Mouse (Mus musculus): ENCODE data around the gene Caap1.
A peak's percentile ranks its signal among the peaks of the same experiment; 100 is the strongest.

The Caap1 gene

DNA sequence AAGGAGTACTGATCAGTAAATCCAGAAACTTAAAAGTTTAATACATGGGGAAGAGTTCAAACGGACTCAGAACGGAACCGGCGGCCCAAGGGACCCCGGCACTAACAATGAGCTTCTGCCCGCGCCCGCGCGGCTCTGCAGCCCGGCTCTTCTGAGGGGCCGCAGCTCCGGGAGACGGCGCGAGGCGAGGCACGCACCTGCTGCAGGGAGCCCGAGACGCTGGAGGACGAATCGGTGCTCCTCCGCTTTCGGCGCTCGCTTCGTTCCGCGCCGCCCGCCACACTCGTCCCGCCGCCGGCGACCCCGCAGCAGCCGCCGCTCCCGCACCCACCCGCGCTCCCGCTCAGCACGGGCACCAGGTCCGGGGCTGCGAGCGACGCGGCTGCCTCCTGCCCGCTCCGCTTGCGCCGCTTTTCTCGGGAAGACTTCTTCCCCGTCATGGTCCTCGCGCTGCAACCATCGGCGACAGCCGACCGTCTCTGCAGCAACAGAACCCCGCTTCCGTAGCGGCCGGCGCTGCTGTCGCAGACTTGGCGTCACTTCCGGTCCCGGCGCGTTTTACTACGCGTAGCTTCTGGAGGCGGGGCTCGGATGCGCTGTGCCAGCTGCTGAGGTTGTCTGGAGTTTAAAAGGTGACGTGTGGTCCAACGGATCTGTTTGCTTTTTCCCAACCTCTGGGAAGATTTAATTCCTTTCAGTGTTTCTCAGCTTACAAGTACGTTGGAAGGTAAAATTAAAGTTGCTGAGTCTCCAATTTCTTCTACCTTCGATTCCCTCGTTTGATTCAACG, at the start of gene Caap1, which contains the start of gene Gm10306:
Gene Caap1 (minus strand): TSS at position 532 of the 790 bp plus-strand sequence.
Gene Gm10306 (plus strand): TSS at position 282 of the 790 bp plus-strand sequence.
- peak; percentile 97 for DNase-seq

DNA sequence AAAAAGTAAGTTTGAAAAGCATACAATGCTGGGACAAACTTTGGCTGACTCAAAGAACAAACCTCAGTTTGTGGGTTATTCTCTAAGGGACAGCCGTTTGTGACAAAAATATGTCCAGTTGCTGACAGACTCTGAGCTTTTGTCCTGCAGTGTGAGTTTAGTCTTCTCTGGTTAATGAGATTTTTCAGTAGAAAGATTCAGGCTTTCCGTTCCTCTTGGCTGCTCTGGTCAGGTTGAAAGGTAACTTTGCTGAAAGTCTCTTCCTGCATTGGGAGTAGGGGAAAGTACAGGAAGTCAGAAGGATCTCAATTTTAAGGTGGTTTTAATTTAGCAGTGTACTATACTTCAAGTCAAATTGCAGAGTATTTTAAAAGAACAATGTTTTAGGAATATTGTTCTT, 49.0 kb upstream of the Caap1 start:
- DNase-seq = no peak

DNA sequence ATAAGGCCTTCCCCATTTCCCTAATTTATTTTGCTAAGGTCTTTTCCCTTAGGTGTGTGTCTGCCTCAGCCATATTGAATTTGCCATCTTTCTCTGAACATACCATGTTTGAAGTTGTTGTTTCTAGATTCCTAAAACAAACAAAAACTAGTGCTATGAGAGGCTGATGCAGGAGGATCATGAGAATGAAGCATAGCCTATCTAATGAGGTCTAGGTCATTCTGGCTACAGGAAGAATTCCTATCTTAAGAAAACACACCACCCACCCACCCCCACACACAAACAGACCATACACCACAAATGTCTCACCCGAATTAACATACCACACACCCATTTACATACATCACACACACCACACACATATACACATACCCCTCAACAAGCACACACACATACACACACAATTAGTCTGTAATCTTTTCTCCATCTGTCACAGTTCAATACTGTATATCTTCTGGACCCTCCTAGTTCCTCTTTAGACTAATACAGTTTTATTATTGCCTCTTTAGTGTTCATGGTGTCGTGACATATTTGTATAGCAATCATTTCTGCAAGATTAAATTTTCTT, 47.9 kb upstream of the Caap1 start:
- DNase-seq = no peak

DNA sequence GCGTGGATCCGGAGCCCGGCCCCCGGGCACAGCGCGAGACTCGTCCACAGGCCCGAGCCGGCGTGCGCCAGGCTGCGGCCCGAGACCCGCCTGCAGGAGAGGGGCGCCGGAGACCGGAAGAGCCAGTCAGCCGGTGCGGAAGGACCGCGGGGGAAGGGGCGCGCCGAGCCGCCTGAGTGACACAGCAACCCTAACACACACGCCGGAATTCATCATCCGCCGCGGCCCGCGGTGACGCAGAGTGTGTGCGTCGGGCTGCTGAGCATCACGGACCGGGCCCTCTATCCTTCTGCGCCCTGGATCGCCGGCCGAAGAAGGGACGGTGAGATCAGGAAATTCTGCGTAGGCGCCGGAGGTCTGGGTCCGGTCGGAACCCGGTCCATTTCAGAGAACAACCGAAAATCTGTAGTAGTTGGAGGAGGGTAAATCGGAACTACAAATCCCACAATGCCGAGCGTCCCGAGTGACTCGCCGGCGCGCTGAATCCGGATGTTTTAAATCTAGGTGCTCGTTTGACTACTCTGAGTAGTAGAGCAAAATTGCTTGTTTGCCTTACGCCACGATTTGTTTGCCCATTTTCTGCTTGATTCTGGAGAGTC, 46.5 kb upstream of the Caap1 start, which contains the start of gene Plaa:
Gene Plaa (minus strand): TSS at position 214 of the 599 bp plus-strand sequence.
- peak; percentile 92 for DNase-seq

DNA sequence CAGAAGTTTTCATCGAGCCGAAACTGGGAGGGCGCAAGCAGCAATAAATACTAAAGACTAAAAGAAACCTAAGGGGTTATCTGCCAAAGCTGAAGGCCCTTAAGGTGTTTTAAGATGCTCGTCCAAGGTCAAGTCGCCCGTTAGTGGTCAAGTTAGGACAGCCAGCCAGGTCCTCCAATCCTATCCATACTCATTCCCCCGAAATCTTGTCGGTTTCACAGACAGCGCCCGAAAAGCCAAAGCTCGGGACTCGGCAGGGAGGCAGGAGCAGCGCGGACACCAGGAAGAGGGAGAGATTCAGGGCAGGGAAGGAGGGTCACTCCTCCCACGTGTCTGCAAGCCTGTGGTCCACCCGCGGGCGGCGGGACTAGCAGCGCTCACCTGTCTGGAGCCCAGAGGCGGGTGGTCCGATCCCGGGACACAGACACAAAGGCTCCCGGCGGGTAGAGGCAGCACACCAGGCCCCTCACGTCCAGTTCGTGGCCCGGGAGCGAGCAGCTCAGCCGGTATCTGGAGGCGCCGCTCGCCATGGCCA, 46.0 kb upstream of the Caap1 start:
- no peak for DNase-seq

DNA sequence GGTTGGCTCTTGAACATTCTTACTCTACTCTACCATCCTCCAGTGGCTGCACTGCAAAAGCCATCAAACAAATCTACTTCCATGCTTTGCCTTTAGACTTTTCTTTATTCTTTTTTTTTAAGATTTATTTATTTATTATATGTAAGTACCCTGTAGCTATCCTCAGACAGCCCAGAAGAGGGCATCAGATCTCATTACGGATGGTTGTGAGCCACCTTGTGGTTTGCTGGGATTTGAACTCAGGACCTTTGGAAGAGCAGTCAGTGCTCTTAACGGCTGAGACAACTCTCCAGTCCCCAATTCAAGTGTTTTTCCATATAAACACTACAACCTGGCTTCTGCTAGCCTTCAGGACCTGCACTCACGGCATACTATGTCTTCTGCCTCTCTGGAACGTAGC, 44.8 kb upstream of the Caap1 start:
- no peak for DNase-seq

DNA sequence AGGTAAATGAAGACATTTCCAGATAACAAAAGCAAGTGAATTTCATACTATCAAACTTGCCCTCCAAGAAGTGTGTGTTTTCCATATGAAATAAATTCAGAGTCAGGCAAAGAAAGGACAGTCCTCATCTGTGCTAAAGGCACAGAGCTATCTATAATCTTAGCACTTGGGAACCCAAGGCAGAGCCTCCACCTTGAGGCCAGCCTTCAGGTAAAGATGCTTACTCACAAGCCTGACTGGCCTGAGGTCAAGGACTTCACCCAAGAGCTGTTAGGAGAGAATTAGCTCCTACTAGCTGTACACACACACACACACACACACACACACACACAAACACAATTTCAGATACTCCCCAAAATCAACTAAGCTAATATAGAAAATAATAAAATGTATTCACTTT, 36.1 kb upstream of the Caap1 start:
- no peak for DNase-seq

DNA sequence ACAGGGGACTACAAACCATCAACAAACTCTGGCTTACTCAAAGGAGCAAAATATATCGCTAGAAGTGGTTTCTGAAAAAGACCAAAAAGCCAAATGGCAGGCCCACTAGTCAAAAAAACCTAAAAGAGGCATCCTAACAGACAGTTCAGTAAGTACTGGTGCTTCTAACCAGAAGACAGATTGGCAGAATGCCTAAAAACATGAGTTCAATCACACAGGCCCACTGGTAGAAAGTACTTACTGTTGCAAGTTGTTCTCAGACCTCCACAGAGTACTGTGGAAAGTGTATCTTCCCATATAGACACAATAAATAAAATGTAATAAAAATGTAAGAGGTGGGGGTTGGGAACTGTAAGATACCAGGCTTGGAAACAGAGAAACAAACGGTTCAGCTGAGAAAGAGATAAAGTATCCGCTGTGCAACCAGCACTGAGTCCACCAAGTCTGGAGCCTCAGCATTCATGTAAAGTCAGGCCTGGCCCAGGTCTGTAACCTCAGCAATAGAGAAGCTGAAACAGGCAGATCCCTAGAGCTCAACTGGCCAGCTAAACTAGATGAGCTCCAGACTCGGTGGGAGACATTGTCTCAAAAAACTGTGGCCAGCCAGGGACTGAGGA, 35.3 kb upstream of the Caap1 start:
- DNase-seq = no peak

DNA sequence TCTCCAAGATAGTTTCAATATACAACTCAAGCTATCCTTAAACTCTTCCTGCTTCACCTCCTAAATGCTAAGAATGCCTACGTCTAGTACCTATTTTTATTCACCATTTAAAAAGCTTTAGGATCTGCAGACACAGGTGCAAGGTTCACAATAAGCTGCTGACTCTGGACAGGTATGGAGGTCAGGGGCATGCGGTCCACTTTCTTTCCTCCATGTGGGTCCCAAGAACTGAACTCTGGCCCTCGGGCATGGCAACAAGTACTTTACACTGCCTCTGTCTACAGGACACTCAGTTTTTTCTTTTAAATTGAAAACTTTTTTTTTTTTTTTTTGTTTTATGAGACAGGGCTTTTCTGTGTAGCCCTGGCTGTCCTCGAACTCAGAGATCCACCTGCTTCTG, 16.1 kb upstream of the Caap1 start:
- DNase-seq = no peak

DNA sequence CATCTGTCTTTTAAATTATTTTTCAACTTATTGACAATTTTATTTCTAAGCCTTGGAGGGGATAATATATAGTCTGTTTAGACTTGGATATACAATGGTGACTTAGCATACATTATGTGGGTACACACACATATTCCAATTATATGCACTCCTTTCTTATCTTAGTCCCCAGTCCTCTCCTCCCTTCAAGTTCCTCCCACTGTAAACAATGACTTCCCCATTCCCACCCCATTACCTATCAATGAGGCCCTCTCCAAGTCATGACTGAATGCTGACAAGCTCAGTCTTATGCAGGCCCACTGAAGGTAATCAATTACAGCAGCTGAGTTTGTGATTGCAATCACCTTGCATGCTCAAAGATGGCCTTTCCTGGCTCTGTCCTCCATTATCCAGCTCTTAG, 7.7 kb upstream of the Caap1 start:
- DNase-seq = no peak

DNA sequence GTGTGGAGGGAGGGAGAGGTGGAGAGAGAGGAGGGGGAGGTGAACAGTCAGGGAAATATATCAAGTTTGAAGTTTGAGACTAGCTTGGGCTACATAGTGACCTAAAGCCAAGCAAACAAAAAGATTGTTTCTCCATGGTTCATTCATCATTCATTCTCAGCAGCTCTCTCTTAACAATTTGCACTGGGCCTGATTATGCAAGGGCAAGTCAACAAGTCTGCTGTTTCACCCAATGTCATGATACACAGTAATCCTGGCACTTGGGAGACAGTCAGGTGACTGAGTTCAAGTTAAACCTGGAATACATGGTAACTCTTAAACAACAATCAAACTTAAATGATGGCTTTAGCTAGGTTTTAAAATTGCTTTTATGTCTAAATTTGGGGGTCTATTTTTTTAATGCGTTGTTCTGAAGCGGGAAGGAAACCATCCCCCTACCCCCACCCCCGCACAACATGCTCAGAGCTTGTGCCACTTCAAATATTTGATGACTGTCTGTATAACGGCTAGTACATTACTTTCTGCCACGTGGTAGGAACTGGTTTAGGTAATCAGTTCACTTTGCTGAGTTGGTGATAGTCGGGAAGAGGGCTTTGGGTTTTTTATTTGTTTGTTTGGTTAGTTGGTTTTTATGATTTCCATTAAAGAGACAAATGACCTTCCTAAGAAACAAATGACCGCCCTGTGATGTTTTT, 5.5 kb upstream of the Caap1 start:
- DNase-seq = no peak

DNA sequence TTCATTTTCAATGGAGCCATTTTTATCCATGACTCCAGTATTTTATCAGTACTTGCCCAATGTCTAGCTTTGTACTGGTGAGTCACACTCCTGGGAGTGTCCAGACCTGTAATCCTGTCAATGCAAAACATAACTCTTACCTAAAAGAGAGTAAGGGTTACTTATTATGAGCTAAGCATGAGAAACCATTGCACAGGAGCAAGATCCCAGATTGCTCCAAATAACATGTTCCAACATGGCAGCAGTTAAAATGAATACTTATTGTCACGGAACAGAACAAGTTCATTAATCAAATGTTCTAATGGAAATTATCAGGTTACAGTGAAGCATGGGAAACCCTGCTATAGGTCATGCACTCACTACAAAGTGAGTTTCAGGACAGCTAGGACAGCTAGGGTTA, 3.7 kb upstream of the Caap1 start:
- DNase-seq = no peak

DNA sequence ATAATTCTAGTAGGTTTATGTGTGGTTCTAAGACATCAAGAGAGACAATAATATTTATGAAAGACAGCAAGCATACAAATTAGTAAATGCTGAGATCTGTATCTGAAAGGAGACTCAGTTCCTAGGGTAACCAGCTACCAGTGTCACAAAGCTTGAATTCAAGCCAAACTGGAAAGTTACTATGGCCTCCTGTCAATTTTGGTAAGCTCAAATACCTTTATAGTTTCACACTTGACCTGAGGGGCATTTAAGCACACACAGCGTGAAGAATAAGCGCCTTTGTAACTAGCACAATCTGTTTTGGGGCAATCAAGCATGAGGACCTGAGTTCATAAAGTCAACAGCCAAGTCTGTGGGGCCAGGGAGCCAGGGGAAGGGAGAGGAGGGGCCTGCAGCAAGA, 2.7 kb upstream of the Caap1 start:
- no peak for DNase-seq

DNA sequence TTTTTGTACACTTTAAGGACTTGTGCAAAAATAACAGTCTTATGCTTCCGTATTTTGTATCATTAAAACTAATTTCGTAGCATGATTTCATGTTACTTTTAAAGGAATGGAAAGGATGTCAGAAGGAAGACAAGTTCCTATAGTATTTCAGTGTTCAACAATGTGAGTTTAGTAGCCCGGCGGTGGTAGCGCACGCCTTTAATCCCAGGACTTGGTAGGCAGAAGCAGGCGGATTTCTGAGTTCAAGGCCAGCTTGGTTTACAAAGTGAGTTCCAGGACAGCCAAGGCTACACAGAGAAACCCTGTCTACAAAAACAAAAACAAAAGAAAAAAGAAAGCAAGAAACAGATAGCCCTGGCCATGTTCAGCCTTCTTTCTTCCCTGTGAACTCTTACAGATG, 549 bp upstream of the Caap1 start:
- no peak for DNase-seq

DNA sequence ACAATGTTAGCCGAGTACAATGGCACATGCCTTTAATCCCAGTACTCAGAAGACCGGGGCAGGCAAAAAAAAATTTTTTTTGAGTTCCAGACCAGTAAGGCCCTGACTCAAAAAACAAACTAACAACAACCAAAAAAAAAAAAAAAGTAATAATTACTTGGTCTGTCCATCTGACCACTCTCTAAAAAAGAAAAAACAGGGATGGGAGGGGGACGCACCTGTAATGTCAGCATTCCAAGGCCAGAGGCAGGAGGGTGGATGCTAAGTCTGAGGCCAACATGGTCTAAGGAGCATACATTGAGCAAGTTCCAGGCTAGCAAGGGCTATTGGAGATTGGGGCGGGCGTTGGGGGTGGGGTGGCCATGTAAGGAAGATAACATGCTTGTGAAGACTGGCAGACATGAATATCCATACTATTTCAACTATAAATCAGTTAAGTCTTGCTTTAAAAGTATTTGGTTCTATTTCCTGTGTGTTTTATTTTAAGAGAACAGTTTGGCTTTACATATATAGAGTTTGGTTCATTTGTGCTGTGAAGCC, 1.6 kb downstream of the Caap1 start:
- no peak for DNase-seq

DNA sequence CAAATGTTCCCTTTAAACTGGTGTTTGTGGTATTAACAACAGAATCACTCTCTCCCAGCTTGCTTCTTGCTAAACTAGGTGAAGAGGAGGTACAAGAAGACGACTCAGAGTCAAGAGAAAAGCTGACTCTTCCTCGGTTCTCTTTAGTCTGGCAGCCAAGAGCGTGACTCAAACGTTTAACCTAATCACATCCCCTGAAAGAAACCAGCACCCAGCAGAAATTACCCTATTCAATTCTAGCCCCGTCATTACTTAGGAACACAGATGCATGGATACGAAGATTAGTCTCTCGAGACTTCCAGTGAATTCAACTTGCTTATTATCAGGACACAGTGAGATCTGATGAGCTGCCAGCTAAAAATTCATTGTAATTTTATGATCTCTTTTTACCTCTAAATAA, 12.3 kb downstream of the Caap1 start:
- DNase-seq = no peak

DNA sequence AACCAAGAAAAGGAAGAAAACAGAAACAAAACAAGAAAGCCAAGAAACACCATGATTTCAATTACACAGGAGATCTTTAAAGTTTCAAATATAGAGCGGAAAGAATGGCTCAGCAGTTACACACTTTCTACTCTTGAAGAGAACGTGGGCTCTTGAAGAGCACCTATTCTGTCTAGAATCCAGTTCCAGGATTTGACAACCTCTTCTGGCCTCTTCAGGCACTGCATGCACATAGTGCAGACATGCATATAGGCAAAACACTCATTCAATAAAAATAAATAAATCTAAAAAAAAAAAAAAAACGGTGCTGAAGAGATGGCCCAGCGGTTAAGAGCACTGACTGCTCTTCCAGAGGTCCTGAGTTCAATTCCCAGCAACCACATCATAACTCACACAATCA, 13.6 kb downstream of the Caap1 start:
- no peak for DNase-seq

DNA sequence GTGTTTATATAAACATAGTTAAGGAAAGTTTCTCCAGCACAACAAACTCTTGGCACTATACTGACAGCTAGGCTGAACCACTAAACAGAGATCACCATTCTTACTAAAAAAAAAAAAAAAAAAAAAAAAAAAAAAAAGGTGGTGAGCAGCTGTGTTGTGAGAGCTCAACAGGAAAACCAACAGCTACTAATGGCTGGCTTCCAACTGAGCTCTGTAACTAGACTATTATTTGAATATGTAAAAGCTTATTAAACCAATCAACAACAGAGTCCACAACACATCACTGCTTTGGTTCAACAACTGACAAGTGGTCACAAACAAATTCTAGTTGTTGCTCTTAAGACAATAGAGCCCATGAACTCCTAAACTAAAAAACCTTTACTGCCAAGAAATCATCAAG, 23.4 kb downstream of the Caap1 start:
- no peak for DNase-seq

DNA sequence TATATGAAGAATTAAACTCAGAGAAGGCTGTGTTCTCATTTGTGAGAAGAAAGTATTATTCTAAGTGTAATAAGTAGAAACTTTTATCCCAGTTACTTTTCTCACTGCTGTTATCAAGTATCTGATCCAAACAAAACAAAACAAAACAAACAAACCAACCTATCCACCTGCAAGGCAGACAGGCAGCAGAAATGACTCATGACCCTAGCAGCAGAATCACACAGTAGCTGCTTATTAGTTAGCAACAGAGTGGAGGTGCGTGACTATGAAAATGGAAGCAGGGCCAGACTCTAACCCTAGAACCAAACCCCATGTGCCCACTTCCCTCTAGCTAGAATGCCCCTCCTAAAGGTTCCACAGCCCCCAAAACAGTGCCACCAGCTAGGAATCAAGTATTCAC, 27.1 kb downstream of the Caap1 start:
- DNase-seq = no peak

DNA sequence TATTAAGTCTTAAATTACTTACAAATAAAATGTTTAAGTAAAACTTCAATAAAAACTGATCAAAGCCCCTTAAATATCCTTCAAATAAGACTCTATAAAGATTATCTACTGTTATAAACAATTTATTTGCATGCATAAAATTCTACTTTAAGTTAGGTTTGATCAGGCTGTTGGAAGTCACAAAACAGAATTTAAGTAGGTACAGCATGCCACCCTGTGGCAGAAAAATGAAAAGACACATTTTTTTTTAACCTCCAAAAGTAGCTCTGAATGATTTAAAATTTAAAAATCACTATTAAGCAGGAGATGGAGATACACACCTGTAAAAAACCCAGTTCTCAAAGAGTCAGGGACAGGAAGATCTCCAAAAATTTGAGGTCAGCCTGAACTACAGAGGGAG, 33.3 kb downstream of the Caap1 start:
- no peak for DNase-seq

DNA sequence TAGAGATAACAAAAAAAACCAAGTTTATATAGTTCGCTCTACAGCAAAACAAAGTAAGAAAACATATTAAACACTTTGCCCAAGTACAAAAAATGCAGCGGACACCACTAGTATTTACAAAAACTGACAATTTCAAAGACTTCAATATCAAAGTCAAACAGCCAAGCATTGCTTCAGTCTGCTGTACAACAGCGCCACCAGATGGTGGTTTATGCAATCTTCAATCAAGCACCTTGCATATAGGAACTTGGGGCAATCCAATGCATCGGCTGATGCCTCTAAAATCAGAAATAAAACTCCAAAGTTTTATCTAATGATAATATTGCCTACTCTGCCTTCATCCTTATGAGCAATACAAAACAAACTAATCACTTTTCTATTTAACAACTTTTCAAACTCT, 39.0 kb downstream of the Caap1 start:
- DNase-seq = peak; percentile 67

DNA sequence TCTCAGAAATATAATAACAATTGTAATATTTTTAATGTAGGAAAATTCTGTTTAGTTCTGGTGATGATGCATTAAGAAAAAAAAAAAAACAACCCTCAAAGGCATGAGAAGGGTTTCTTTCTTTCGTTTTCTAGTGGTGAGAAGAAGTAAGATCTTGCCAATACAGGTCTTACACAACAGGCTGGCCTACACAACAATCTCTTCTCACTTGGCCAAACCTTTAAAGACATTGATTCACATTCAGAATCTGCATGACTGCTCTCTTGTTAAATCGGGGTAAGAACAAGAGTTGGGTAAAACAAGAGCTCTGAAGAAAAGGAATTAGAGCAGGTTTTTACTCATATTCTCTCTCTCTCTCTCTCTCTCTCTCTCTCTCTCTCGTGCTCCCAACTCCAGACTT, 41.2 kb downstream of the Caap1 start:
- DNase-seq = no peak

Measured in right cerebral cortex, postnatal 14 days (tissue).